11 mouse cellular contexts compared by ENCODE assay signal in genomic region chr15:31320598-31321377, GRCm38 (mm10). TPM values are rescaled to one million over a fixed set of nuclear protein-coding genes. Genes with fewer than 3 reads are reported as not detected.
DNase-seq lines count a peak whose midpoint lies in the region; ATAC-seq and TF ChIP-seq lines count a peak whose summit lies in the region.
"Had no signal": no experiment of that assay in that cellular context is flagged by ENCODE, and none has a peak within 500 bp of the region (broad histone marks: within the 10 kb centered on the region; RNA-seq: fewer than 3 reads in every experiment).

No protein-coding gene starts in this region.

- no peak overlapping the region for H3K4me3 ChIP-seq in kidney, postnatal 0 days (replicated peaks; ENCODE audit: low read depth, low read length)
- H3K4me3 ChIP-seq in kidney, embryonic 14.5 days (ENCODE audit: low read length), result no peak overlapping the region
- H3K4me3 ChIP-seq in midbrain, embryonic 14.5 days (replicated peaks; ENCODE audit: low read depth, low read length), result no peak overlapping the region
- H3K4me3 ChIP-seq in midbrain, embryonic 16.5 days (ENCODE audit: low read depth, low read length), result no peak overlapping the region
- H3K4me3 ChIP-seq in cortical plate, adult 2 months (ENCODE audit: insufficient read depth, low read length), result no peak overlapping the region

- H3K27me3 ChIP-seq in kidney, postnatal 0 days (ENCODE audit: insufficient read depth, low read length), result no peaks in the 10 kb centered on the region
- no peaks in the 10 kb centered on the region for H3K27me3 ChIP-seq in kidney, embryonic 14.5 days (ENCODE audit: control insufficient read depth, insufficient read depth, low read length)
- H3K27me3 ChIP-seq in midbrain, embryonic 14.5 days (ENCODE audit: control insufficient read depth, insufficient read depth, low read length), result no peaks in the 10 kb centered on the region
- H3K27me3 ChIP-seq in midbrain, embryonic 16.5 days (ENCODE audit: control insufficient read depth, insufficient read depth, low read depth, low read length), result no peaks in the 10 kb centered on the region

- 0 out of 2 replicates have a peak, but pooled peaks cover 3% of the 10 kb centered on the region for H3K4me1 ChIP-seq in kidney, postnatal 0 days (replicated peaks; ENCODE audit: insufficient read depth, low read length)
- H3K4me1 ChIP-seq in kidney, embryonic 14.5 days (ENCODE audit: control insufficient read depth, insufficient read depth, low read length), result no peaks in the 10 kb centered on the region
- peaks cover 8% of the 10 kb centered on the region; the same call in 1 of the 2 replicates for H3K4me1 ChIP-seq in midbrain, embryonic 14.5 days (ENCODE audit: control insufficient read depth, insufficient read depth, low read length)
- H3K4me1 ChIP-seq in midbrain, embryonic 16.5 days (ENCODE audit: control insufficient read depth, insufficient read depth, low read length), result no peaks in the 10 kb centered on the region
- H3K4me1 ChIP-seq in cortical plate, adult 2 months (ENCODE audit: control insufficient read depth, insufficient read depth, low read length), result peaks cover 5% of the 10 kb centered on the region; the same call in 1 of the 2 replicates

- WGBS in kidney, postnatal 0 days, result 62% methylated on average over 12 of the region's 12 CpGs
- 67% methylated on average over 12 of the region's 12 CpGs for WGBS in kidney, embryonic 14.5 days
- WGBS in midbrain, embryonic 14.5 days, result 53% methylated on average over 12 of the region's 12 CpGs
- 39% methylated on average over 12 of the region's 12 CpGs for WGBS in midbrain, embryonic 16.5 days

- no peak for TF ChIP-seq POLR2A in cortical plate, adult 2 months (IDR thresholded peaks at IDR 0.05; ENCODE audit: extremely low read depth, insufficient read depth, low read length)

- DNase-seq in CD4-positive, CD25-positive, alpha-beta regulatory T cell, adult 2 months (ENCODE audit: low read depth, low spot score), result peak; percentile 6
- no peak for DNase-seq in kidney, postnatal 0 days (ENCODE audit: low spot score)
- DNase-seq in midbrain, embryonic 14.5 days, result peak; percentile 39
- DNase-seq in layer of hippocampus, postnatal 10 days (ENCODE audit: low spot score in 2 of 2), result no peak
- DNase-seq: cerebellum, adult 9-11 months; heart, postnatal 14 days had no signal

- no peak for ATAC-seq in CD4-positive, CD25-positive, alpha-beta regulatory T cell, adult 4 months
- ATAC-seq in kidney, postnatal 0 days (replicated peaks; ENCODE audit: low FRiP score, low read depth), result no peak
- no peak for ATAC-seq in kidney, embryonic 14.5 days (ENCODE audit: low FRiP score, low TSS enrichment)
- ATAC-seq in midbrain, embryonic 14.5 days (ENCODE audit: low FRiP score, low TSS enrichment), result no peak
- ATAC-seq in midbrain, embryonic 16.5 days, result no peak

- no peak overlapping the region for H3K9ac ChIP-seq in kidney, postnatal 0 days (ENCODE audit: low read depth, low read length)
- H3K9ac ChIP-seq in kidney, embryonic 14.5 days (ENCODE audit: low read depth, low read length), result no peak overlapping the region
- no peak overlapping the region for H3K9ac ChIP-seq in midbrain, embryonic 14.5 days (replicated peaks; ENCODE audit: low read length)
- no peak overlapping the region for H3K9ac ChIP-seq in midbrain, embryonic 16.5 days (ENCODE audit: low read depth, low read length)

- no peaks in the 10 kb centered on the region for H3K9me3 ChIP-seq in kidney, postnatal 0 days (replicated peaks; ENCODE audit: low read length)
- no peaks in the 10 kb centered on the region for H3K9me3 ChIP-seq in kidney, embryonic 14.5 days (ENCODE audit: control insufficient read depth, low read length)
- H3K9me3 ChIP-seq in midbrain, embryonic 14.5 days (ENCODE audit: control insufficient read depth, low read length), result no peaks in the 10 kb centered on the region
- no peaks in the 10 kb centered on the region for H3K9me3 ChIP-seq in midbrain, embryonic 16.5 days (replicated peaks; ENCODE audit: control insufficient read depth, low read length, poor library complexity, severe bottlenecking)

- no peak overlapping the region for H3K27ac ChIP-seq in kidney, postnatal 0 days
- H3K27ac ChIP-seq in kidney, embryonic 14.5 days (ENCODE audit: low read depth, low read length), result no peak overlapping the region
- H3K27ac ChIP-seq in midbrain, embryonic 14.5 days (replicated peaks; ENCODE audit: low read depth, low read length), result no peak overlapping the region
- H3K27ac ChIP-seq in midbrain, embryonic 16.5 days (ENCODE audit: low read length), result no peak overlapping the region
- H3K27ac ChIP-seq in cortical plate, adult 2 months (ENCODE audit: insufficient read depth, low read length), result no peak overlapping the region
- H3K27ac ChIP-seq: macrophage had no signal

- peak; percentile 36; the same call in 1 of the 2 replicates for TF ChIP-seq CTCF in kidney, postnatal 0 days (IDR thresholded peaks at IDR 0.05; ENCODE audit: low read depth)
- TF ChIP-seq CTCF in cortical plate, adult 2 months (IDR thresholded peaks at IDR 0.05; ENCODE audit: extremely low read depth, insufficient read depth, low read length), result 0 out of 2 replicates have a peak, but pooled peaks have one; percentile 5

- no peaks in the 10 kb centered on the region for H3K36me3 ChIP-seq in kidney, postnatal 0 days (ENCODE audit: insufficient read depth, low read length)
- H3K36me3 ChIP-seq in kidney, embryonic 14.5 days (ENCODE audit: control insufficient read depth, insufficient read depth, low read length), result no peaks in the 10 kb centered on the region
- H3K36me3 ChIP-seq in midbrain, embryonic 14.5 days (ENCODE audit: control insufficient read depth, insufficient read depth, low read length), result no peaks in the 10 kb centered on the region
- no peaks in the 10 kb centered on the region for H3K36me3 ChIP-seq in midbrain, embryonic 16.5 days (ENCODE audit: control insufficient read depth, insufficient read depth, low read length)

- H3K4me2 ChIP-seq in kidney, postnatal 0 days (ENCODE audit: low read length), result no peak overlapping the region
- no peak overlapping the region for H3K4me2 ChIP-seq in kidney, embryonic 14.5 days (replicated peaks; ENCODE audit: low read depth, low read length)
- no peak overlapping the region for H3K4me2 ChIP-seq in midbrain, embryonic 14.5 days (ENCODE audit: low read length)
- H3K4me2 ChIP-seq in midbrain, embryonic 16.5 days (ENCODE audit: low read length), result no peak overlapping the region

RNA-seq across cellular contexts. Expression of gene Ankrd33b, which starts 46.7 kb away (rescaled TPM):
- polyA plus RNA-seq in CD4-positive, CD25-positive, alpha-beta regulatory T cell, adult 4 months (2017; shearing (Covaris generic)), result not detected
- polyA plus RNA-seq in kidney, postnatal 0 days (2015; fragmentation: Nextera tagmentation; extraction: Ambion mirVana), result 10.5 and 12.0 TPM in 2 replicates
- 2.1 and 3.7 TPM in 2 replicates for polyA plus RNA-seq in kidney, embryonic 14.5 days (2014; fragmentation: Nextera tagmentation; extraction: Ambion mirVana)
- 0.18 and 0.64 TPM in 2 replicates for polyA plus RNA-seq in midbrain, embryonic 14.5 days (2014; fragmentation: Nextera tagmentation; extraction: Ambion mirVana)
- polyA plus RNA-seq in midbrain, embryonic 16.5 days (2015; fragmentation: Nextera tagmentation; extraction: Ambion mirVana), result 0.53 and 0.69 TPM in 2 replicates
- 33.9 and 34.5 TPM in 2 replicates for polyA plus RNA-seq in cortical plate, adult 2 months (2012; rRNA removed)
- 10 to 100 TPM; 13.6 to 13.9 TPM for total RNA-seq in layer of hippocampus, postnatal 10 days (2021)

Comparison
In these comparisons a context has a peak if more than half of its experiments do, and no peak if none do; other contexts are left out.
1. DNase-seq: peak in CD4-positive, CD25-positive, alpha-beta regulatory T cell, adult 2 months (single experiment) and midbrain, embryonic 14.5 days (single experiment); none in kidney, postnatal 0 days (single experiment) and layer of hippocampus, postnatal 10 days (0 of 2).